Mouse (Mus musculus) stomach, postnatal 0 days (tissue): ENCODE measurements around the gene Lyrm9. TPM values are rescaled to one million over a fixed set of nuclear protein-coding genes. Genes with fewer than 3 reads are reported as not detected.

Experiments
- ATAC-seq: fragments of 200-750 bp; cut with Nextera tagmentation; 2 replicates; pipeline ENCODE4 v1.8.0; 2017; ENCODE audit not compliant: low FRiP score, low TSS enrichment
- DNase-seq: peaks from one replicate; pipeline ENCODE4 v3.0.0-alpha.2; 2016; ENCODE audit warnings: low spot score
- H3K27ac ChIP-seq: fragments of 300-500 bp; sonication (generic); replicated peaks from 2 replicates; pipeline ENCODE4 v1.5.1; 2014; ENCODE audit warnings: mild to moderate bottlenecking, control low read depth
- H3K27me3 ChIP-seq: fragments of 300-500 bp; sonication (generic); 2 replicates; pipeline ENCODE4 v1.6.1; 2014; ENCODE audit warnings: low read length; ENCODE audit not compliant: control insufficient read depth, insufficient read depth
- H3K36me3 ChIP-seq: fragments of 300-500 bp; sonication (generic); 2 replicates; pipeline ENCODE4 v1.6.1; 2014; ENCODE audit warnings: low read length, mixed read lengths; ENCODE audit not compliant: control insufficient read depth, insufficient read depth
- H3K4me1 ChIP-seq: fragments of 300-500 bp; sonication (generic); replicated peaks from 2 replicates; pipeline ENCODE4 v1.6.1; 2014; ENCODE audit warnings: antibody characterized with exemption; ENCODE audit not compliant: control insufficient read depth, insufficient read depth
- H3K4me2 ChIP-seq: fragments of 300-500 bp; sonication (generic); replicated peaks from 2 replicates; pipeline ENCODE4 v1.6.1; 2014; ENCODE audit warnings: low read depth, mild to moderate bottlenecking, control low read depth, moderate library complexity
- H3K4me3 ChIP-seq: fragments of 300-500 bp; sonication (generic); 2 replicates; pipeline ENCODE4 v1.5.1; 2014; ENCODE audit warnings: low read depth, low read length, control low read depth
- H3K9ac ChIP-seq: fragments of 300-500 bp; sonication (generic); 2 replicates; pipeline ENCODE4 v1.6.1; 2014; ENCODE audit warnings: mild to moderate bottlenecking, low read length, control low read depth, mixed read lengths
- H3K9me3 ChIP-seq: fragments of 300-500 bp; sonication (generic); 2 replicates; pipeline ENCODE4 v1.6.1; 2016; ENCODE audit warnings: low read length; ENCODE audit not compliant: control insufficient read depth
- CTCF ChIP-seq: IDR thresholded peaks from 2 replicates; pipeline ENCODE4 v1.5.1; 2016; ENCODE audit warnings: antibody characterized with exemption, low read depth, mild to moderate bottlenecking, moderate library complexity
- EP300 ChIP-seq: optimal IDR thresholded peaks from 2 replicates; pipeline ENCODE3; 2016; ENCODE audit warnings: antibody characterized with exemption
- WGBS: fragments of 180-500 bp; shearing (Covaris S2); extraction: QIAGEN DNeasy Blood & Tissue Kit; methylation state at CpG from one replicate; pipeline ENCODE4 v1.1.7; 2014; 5-methylcytosine and 5-hydroxymethylcytosine counted together
- polyA plus RNA-seq: library from polyadenylated mRNA; unstranded; fragments of >200 nt; fragmentation: Nextera tagmentation; extraction: Ambion mirVana; gene quantifications from 2 replicates; pipeline ENCODE4 v1.2.1, GENCODE M21; 2015

Gene Lyrm9
- polyA plus RNA-seq, 1 experiment from 2014 or later, result 20.1 TPM

GRCm38 (mm10) chr11:78807341-78808108 is 18.9 kb upstream of the Lyrm9 start:
- TF ChIP-seq CTCF (no peak), EP300 (no peak)
- no peak overlapping the region for H3K4me2 ChIP-seq
- ATAC-seq (no peak), DNase-seq (no peak)
- H3K4me1 ChIP-seq, result no peaks in the 10 kb centered on the region
- H3K36me3 ChIP-seq, result no peaks in the 10 kb centered on the region
- H3K9ac ChIP-seq, result no peak overlapping the region
- no peaks in the 10 kb centered on the region for H3K27me3 ChIP-seq
- H3K4me3 ChIP-seq, result no peak overlapping the region
- 48% methylated on average over 6 of the region's 6 CpGs for WGBS
- H3K27ac ChIP-seq, result no peak overlapping the region
- no peaks in the 10 kb centered on the region for H3K9me3 ChIP-seq

- ATAC-seq, result no peak
- TF ChIP-seq EP300 (no peak), CTCF (no peak)
- H3K4me3 ChIP-seq, result no peak overlapping the region
These were observed 17.0 kb upstream of the Lyrm9 start for GRCm38 (mm10) chr11:78809398-78809797.

DNA sequence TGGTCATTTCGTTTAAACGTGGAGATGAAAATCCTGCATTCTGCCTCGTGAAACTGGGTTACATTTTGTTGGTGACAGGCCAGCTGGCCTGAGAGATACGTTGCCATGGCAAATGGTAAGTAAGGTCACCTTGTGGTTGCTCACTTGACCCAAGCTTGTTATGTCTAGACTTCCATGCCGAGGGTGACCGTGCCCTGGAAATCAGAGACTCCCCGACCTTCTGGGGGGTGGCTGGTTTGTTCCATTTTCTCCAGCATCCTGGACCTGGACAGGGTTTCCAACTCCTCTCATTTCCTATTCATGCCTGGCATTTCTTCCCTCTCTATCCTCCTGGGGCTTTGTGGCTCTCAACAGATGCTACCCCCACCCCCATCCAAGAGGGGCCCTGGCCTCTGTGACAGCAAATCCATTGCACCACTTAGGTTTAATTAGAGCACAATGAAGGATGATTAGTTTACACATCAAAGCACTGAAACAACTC is 11.9 kb upstream of the Lyrm9 start:
- TF ChIP-seq CTCF (no peak), EP300 (no peak)
- no peak overlapping the region for H3K9ac ChIP-seq
- H3K4me1 ChIP-seq, result no peaks in the 10 kb centered on the region
- no peak for DNase-seq
- H3K27me3 ChIP-seq, result no peaks in the 10 kb centered on the region
- WGBS, result 43% methylated on average over 7 of the region's 7 CpGs
- no peak overlapping the region for H3K27ac ChIP-seq
- H3K4me3 ChIP-seq, result no peak overlapping the region
- H3K36me3 ChIP-seq, result no peaks in the 10 kb centered on the region
- H3K9me3 ChIP-seq, result no peaks in the 10 kb centered on the region
- no peak for ATAC-seq
- no peak overlapping the region for H3K4me2 ChIP-seq

More at GRCm38 (mm10) chr11:78809398-78809797, 17.0 kb upstream of the Lyrm9 start:
- no peak overlapping the region for H3K27ac ChIP-seq
- no peak overlapping the region for H3K4me2 ChIP-seq
- H3K36me3 ChIP-seq, result no peaks in the 10 kb centered on the region
- H3K4me1 ChIP-seq, result no peaks in the 10 kb centered on the region
- H3K9ac ChIP-seq, result no peak overlapping the region
- no peak for DNase-seq
- H3K9me3 ChIP-seq, result no peaks in the 10 kb centered on the region
- H3K27me3 ChIP-seq, result no peaks in the 10 kb centered on the region

DNA sequence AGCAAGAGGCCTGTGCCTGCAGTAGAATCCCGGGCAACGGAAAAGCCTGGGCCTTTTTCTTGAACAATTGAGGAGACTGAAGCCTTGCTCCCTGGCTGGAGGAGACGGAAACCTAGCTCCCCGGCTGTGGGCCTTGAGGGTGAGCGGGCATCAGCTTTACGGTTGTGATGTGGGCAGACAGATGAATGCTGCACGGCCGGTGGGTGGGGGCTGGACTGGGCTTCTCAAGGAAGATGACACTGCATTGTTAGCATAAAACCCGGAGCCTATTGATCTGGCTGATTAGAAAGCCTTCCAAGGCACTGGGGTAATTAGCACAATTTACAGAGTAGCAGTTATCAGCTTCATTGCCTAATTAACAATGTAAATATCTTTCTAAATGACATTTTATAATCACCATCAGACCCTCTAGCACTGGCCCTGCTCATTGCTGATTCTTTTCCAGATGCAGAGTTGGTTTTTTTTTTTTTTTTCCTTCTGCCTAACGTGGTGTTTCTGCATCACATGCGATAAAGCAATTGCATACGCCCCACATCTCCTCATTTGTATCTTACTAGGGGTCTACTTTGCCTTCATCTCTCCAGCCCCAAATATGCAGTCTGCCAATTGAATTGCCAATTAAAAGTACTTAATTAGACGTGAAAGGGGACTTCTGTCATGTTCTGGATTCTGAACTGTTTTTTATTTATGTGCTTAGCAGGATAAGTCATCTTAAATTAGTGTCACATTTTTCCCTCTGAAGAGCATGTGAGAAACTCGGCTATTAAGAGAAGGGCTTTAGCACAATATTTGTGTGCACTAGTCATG is 10.2 kb upstream of the Lyrm9 start:
- TF ChIP-seq CTCF, result no peak
- TF ChIP-seq EP300, result no peak
- Histone ChIP-seq H3K27me3 (no peaks in the 10 kb centered on the region), H3K9ac (no peak overlapping the region), H3K27ac (no peak overlapping the region), H3K4me2 (no peak overlapping the region), H3K4me3 (no peak overlapping the region), H3K4me1 (no peaks in the 10 kb centered on the region), H3K36me3 (no peaks in the 10 kb centered on the region), H3K9me3 (no peaks in the 10 kb centered on the region)
- no peak for DNase-seq
- 68% methylated on average over 14 of the region's 14 CpGs for WGBS
- no peak for ATAC-seq

- no peak overlapping the region for H3K27ac ChIP-seq
- no peak overlapping the region for H3K4me2 ChIP-seq
- no peak for ATAC-seq
- H3K4me1 ChIP-seq, result no peaks in the 10 kb centered on the region
- no peaks in the 10 kb centered on the region for H3K27me3 ChIP-seq
- 80% methylated on average over 11 of the region's 11 CpGs for WGBS
- DNase-seq, result no peak
- no peaks in the 10 kb centered on the region for H3K9me3 ChIP-seq
- no peak for TF ChIP-seq EP300
- TF ChIP-seq CTCF, result no peak
- H3K36me3 ChIP-seq, result no peaks in the 10 kb centered on the region
- H3K9ac ChIP-seq, result no peak overlapping the region
- H3K4me3 ChIP-seq, result no peak overlapping the region
These were observed 8.9 kb upstream of the Lyrm9 start for GRCm38 (mm10) chr11:78817311-78818022.
